Mouse (Mus musculus) B cell, adult (primary cell): Measurements from ENCODE around the gene Tbc1d1. TPM values are rescaled to one million over a fixed set of nuclear protein-coding genes. Genes with fewer than 3 reads are reported as not detected.

Experiments used
- total RNA-seq: library from RNA; stranded (reverse); gene quantifications from 4 replicates; pipeline ENCODE4 v1.2.4, GENCODE M21; 2023; ENCODE audit not compliant: inconsistent age

The Tbc1d1 gene
- 108 to 114 TPM (median 111 TPM) in 4 replicates for total RNA-seq

DNA sequence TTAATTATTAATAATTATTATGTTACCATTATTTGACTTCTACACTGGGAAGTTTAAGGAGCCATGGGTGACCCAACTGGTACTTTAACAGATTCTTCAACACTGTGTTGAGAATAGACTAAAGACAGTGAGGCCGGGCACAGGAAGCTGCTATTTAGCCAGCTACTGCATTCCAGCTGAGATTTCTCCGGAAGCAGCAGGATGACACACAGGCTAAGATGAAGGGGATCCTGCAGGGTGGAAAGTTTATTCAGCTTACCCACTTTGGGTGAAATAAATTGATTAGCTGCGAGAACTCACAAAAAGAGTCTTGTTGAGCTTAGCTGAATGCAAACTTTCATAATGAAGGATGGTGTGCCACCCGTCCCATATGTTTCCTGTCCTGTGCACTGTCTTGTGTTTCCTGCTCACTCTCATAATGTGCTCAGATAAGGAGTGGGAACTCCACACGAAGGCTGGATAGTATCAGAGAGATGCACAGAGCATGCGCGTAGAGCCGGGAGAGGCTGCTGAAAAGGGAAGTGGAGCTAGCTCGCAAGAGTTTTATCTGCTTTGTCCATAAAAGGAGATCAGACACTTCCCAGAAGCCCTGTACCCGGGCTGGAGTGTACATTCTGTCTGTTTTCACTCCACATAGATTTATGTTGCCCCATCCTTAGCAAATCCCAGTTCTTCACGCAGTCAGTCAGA, at the start of gene Tbc1d1:
TSS of gene Tbc1d1 (plus strand) at position 445 of the 690 bp plus-strand sequence.

Other genes starting within 250 kb of the Tbc1d1 start
- gene Rell1, start 187.4 kb upstream of the Tbc1d1 start, total RNA-seq = 21.5 to 28.5 TPM (median 26.8 TPM) in 4 replicates
- 11.1 to 18.3 TPM (median 14.5 TPM) in 4 replicates for gene Pgm2, start 63.4 kb upstream of the Tbc1d1 start, total RNA-seq